Mouse (Mus musculus) cerebellum, adult 11 months (tissue): ENCODE measurements at regions not wholly inside any gene's neighbourhood (a gene's known extent, or its start where the extent isn't known, plus 50 kb on each side); places are given as distances from the start of the nearest gene placed in this dataset.

ENCODE experiments used
- DNase-seq: peaks from one replicate; pipeline ENCODE4 v3.0.0; 2022

- no peak for DNase-seq
These were observed 75.9 kb downstream of the Klhl25 start for GRCm38 (mm10) chr7:75923951-75924467.

GRCm38 (mm10) chr7:75927537-75927936, 79.4 kb downstream of the Klhl25 start:
- DNase-seq: no peak

- no peak for DNase-seq
These were observed 95.7 kb downstream of the Klhl25 start for GRCm38 (mm10) chr7:75943844-75944243.

GRCm38 (mm10) chr7:75955671-75956070, 107.6 kb downstream of the Klhl25 start:
- DNase-seq: no peak

GRCm38 (mm10) chr7:75957366-75957765, 109.3 kb downstream of the Klhl25 start:
- DNase-seq: no peak

GRCm38 (mm10) chr7:75959903-75960620, 112.0 kb downstream of the Klhl25 start:
- no peak for DNase-seq

GRCm38 (mm10) chr7:75968177-75968576, 120.1 kb downstream of the Klhl25 start:
- DNase-seq: no peak

- DNase-seq: no peak
These were observed 122.8 kb downstream of the Klhl25 start for GRCm38 (mm10) chr7:75970914-75971313.

GRCm38 (mm10) chr7:75971706-75972105, 123.6 kb downstream of the Klhl25 start:
- DNase-seq: no peak

GRCm38 (mm10) chr7:75981560-75981959, 133.4 kb downstream of the Klhl25 start:
- DNase-seq: no peak

- no peak for DNase-seq
These were observed 135.1 kb downstream of the Klhl25 start for GRCm38 (mm10) chr7:75983029-75983808.

- DNase-seq: no peak
These were observed 135.7 kb downstream of the Klhl25 start for GRCm38 (mm10) chr7:75983809-75984171.

- peak; percentile 0 for DNase-seq
These were observed 150.7 kb downstream of the Klhl25 start for GRCm38 (mm10) chr7:75998853-75999252.

GRCm38 (mm10) chr7:75999324-75999907, 151.3 kb downstream of the Klhl25 start:
- DNase-seq: no peak

- no peak for DNase-seq
These were observed 152.9 kb downstream of the Klhl25 start for GRCm38 (mm10) chr7:76001012-76001411.

- no peak for DNase-seq
These were observed 160.1 kb downstream of the Klhl25 start for GRCm38 (mm10) chr7:76008226-76008625.

GRCm38 (mm10) chr7:76047743-76048142, 181.9 kb upstream of the Agbl1 start:
- DNase-seq: no peak

GRCm38 (mm10) chr7:76049342-76049741, 180.3 kb upstream of the Agbl1 start:
- no peak for DNase-seq

GRCm38 (mm10) chr7:76053843-76054242, 175.8 kb upstream of the Agbl1 start:
- DNase-seq: no peak

- DNase-seq: no peak
These were observed 130.5 kb upstream of the Agbl1 start for GRCm38 (mm10) chr7:76099149-76099548.

GRCm38 (mm10) chr7:76121242-76121844, 108.3 kb upstream of the Agbl1 start:
- DNase-seq: no peak

- DNase-seq: no peak
These were observed 102.0 kb upstream of the Agbl1 start for GRCm38 (mm10) chr7:76127641-76128111.

- DNase-seq: no peak
These were observed 87.2 kb upstream of the Agbl1 start for GRCm38 (mm10) chr7:76142455-76142854.
